Comparison of ENCODE assay signal across 24 mouse cellular contexts in the genomic region with DNA sequence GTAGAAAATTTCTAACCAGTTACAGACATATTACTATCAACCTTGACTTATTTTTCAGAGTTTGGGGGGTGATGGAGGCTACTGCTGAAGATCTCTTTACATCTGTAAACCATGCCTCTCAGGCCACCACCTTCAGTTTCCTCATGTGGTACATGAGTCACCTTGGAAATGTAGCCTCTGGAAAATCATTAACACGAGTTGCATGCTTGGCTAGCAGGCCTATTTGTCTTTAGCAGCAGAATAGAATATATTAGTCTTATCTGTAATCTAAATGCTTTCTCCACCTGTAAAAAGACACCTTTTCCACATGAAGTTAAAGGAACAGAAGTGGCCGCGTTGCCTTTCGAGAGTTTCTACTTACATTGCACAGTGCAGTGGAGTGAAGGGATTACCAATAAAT.
DNase-seq lines count a peak whose midpoint lies in the region; ATAC-seq and TF ChIP-seq lines count a peak whose summit lies in the region.
"Had no signal": no experiment of that assay in that cellular context is flagged by ENCODE, and none has a peak within 500 bp of the region (broad histone marks: within the 10 kb centered on the region; RNA-seq: fewer than 3 reads in every experiment).

No protein-coding gene starts in this region.

- H3K36me3 ChIP-seq in intestine, postnatal 0 days (ENCODE audit: control insufficient read depth, insufficient read depth): peaks cover 33% of the 10 kb centered on the region; the same call in 1 of the 2 replicates
- H3K36me3 ChIP-seq in kidney, embryonic 14.5 days (ENCODE audit: control insufficient read depth, insufficient read depth, low read length): no peaks in the 10 kb centered on the region
- H3K36me3 ChIP-seq: neural tube, embryonic 12.5 days had no signal

- 44% methylated on average over 4 of the region's 4 CpGs for WGBS in intestine, postnatal 0 days
- 67% methylated on average over 4 of the region's 4 CpGs for whole genome bisulfite sequencing in kidney, embryonic 14.5 days

- H3K4me1 ChIP-seq in intestine, postnatal 0 days (replicated peaks; ENCODE audit: control insufficient read depth, insufficient read depth, low read length): no peaks in the 10 kb centered on the region
- no peaks in the 10 kb centered on the region for H3K4me1 ChIP-seq in kidney, embryonic 14.5 days (ENCODE audit: control insufficient read depth, insufficient read depth, low read length)
- H3K4me1 ChIP-seq: embryonic facial prominence, embryonic 10.5 days; forebrain, embryonic 15.5 days; heart, embryonic 10.5 days; hindbrain, embryonic 15.5 days; limb, embryonic 12.5 days; liver, embryonic 12.5 days; neural tube, embryonic 12.5 days had no signal

- no peak for TF ChIP-seq CTCF in intestine, postnatal 0 days (IDR thresholded peaks at IDR 0.05; ENCODE audit: low read depth)

- ATAC-seq in intestine, postnatal 0 days: 0 out of 2 replicates have a peak, but pooled peaks have one; percentile 51
- peak; percentile 52; the same call in 1 of the 2 replicates for ATAC-seq in kidney, embryonic 14.5 days (ENCODE audit: low FRiP score, low TSS enrichment)
- ATAC-seq: forebrain, embryonic 15.5 days; liver, embryonic 12.5 days had no signal

- no peak overlapping the region for H3K27ac ChIP-seq in intestine, postnatal 0 days (ENCODE audit: low read depth, low read length)
- H3K27ac ChIP-seq in kidney, embryonic 14.5 days (ENCODE audit: low read depth, low read length): no peak overlapping the region
- H3K27ac ChIP-seq: embryonic facial prominence, embryonic 10.5 days; forebrain, embryonic 15.5 days; heart, embryonic 10.5 days; hindbrain, embryonic 15.5 days; limb, embryonic 12.5 days; liver, embryonic 12.5 days; neural tube, embryonic 12.5 days had no signal

- no peak overlapping the region for H3K9ac ChIP-seq in intestine, postnatal 0 days (ENCODE audit: low read depth, low read length)
- H3K9ac ChIP-seq in kidney, embryonic 14.5 days (ENCODE audit: low read depth, low read length): no peak overlapping the region
- H3K9ac ChIP-seq: forebrain, embryonic 15.5 days; hindbrain, embryonic 15.5 days; limb, embryonic 12.5 days; liver, embryonic 12.5 days; neural tube, embryonic 12.5 days had no signal

- peak; percentile 34 to 52 for DNase-seq in kidney, postnatal 25 days
- peak; percentile 19 for DNase-seq in yolk sac, embryonic 10.5 days (ENCODE audit: low spot score)
- no peak for DNase-seq in lung, postnatal 14 days
- no peak for DNase-seq in spleen, postnatal 10 days (ENCODE audit: low spot score in 2 of 2)
- no peak for DNase-seq in right cerebral cortex, postnatal 10 days (ENCODE audit: low spot score in 2 of 2)
- DNase-seq: cerebellum, adult 11 months; cerebellum, adult 9-11 months; heart, postnatal 4 days; layer of hippocampus, adult 9-11 months; lung, adult 2 months; lung, postnatal 36 days; midbrain, embryonic 14.5 days; retina, postnatal 1 day; thymus, postnatal 14 days had no signal

- no peaks in the 10 kb centered on the region for H3K9me3 ChIP-seq in intestine, postnatal 0 days (ENCODE audit: control insufficient read depth)
- no peaks in the 10 kb centered on the region for H3K9me3 ChIP-seq in kidney, embryonic 14.5 days (ENCODE audit: control insufficient read depth, low read length)
- H3K9me3 ChIP-seq: embryonic facial prominence, embryonic 10.5 days; forebrain, embryonic 15.5 days; heart, embryonic 10.5 days; hindbrain, embryonic 15.5 days; limb, embryonic 12.5 days; liver, embryonic 12.5 days; megakaryocyte, embryonic 14.5 days; neural tube, embryonic 12.5 days had no signal

- no peak overlapping the region for H3K4me2 ChIP-seq in intestine, postnatal 0 days (replicated peaks; ENCODE audit: low read depth)
- H3K4me2 ChIP-seq in kidney, embryonic 14.5 days (replicated peaks; ENCODE audit: low read depth, low read length): no peak overlapping the region
- H3K4me2 ChIP-seq: forebrain, embryonic 15.5 days; hindbrain, embryonic 15.5 days; limb, embryonic 12.5 days; liver, embryonic 12.5 days; neural tube, embryonic 12.5 days had no signal

- H3K27me3 ChIP-seq in intestine, postnatal 0 days (replicated peaks; ENCODE audit: control insufficient read depth, insufficient read depth, low read length): no peaks in the 10 kb centered on the region
- no peaks in the 10 kb centered on the region for H3K27me3 ChIP-seq in kidney, embryonic 14.5 days (ENCODE audit: control insufficient read depth, insufficient read depth, low read length)
- H3K27me3 ChIP-seq: forebrain, embryonic 15.5 days; hindbrain, embryonic 15.5 days; limb, embryonic 12.5 days; liver, embryonic 12.5 days; megakaryocyte, embryonic 14.5 days; neural tube, embryonic 12.5 days had no signal

- H3K4me3 ChIP-seq in intestine, postnatal 0 days (ENCODE audit: low read depth, low read length): no peak overlapping the region
- no peak overlapping the region for H3K4me3 ChIP-seq in kidney, embryonic 14.5 days (ENCODE audit: low read length)
- H3K4me3 ChIP-seq: embryonic facial prominence, embryonic 10.5 days; forebrain, embryonic 15.5 days; heart, embryonic 10.5 days; hindbrain, embryonic 15.5 days; limb, embryonic 12.5 days; liver, embryonic 12.5 days; megakaryocyte, embryonic 14.5 days; neural tube, embryonic 12.5 days had no signal

Comparison
In these comparisons a context has a peak if more than half of its experiments do, and no peak if none do; other contexts are left out.
1. DNase-seq: peak in kidney, postnatal 25 days (2 of 2) and yolk sac, embryonic 10.5 days (single experiment); none in lung, postnatal 14 days (single experiment), spleen, postnatal 10 days (0 of 2) and right cerebral cortex, postnatal 10 days (0 of 2).